Mouse (Mus musculus) liver, embryonic 14.5 days (tissue): ENCODE results near the gene Fgfr2.

Experiments used
- CTCF ChIP-seq: IDR thresholded peaks from 2 replicates; pipeline ENCODE4 v1.5.1; 2016; ENCODE audit warnings: antibody characterized with exemption, low read depth, control low read depth
- EP300 ChIP-seq: IDR thresholded peaks from 2 replicates; pipeline ENCODE4 v1.6.1; 2016; ENCODE audit warnings: antibody characterized with exemption, low read depth

- TF ChIP-seq CTCF, result no peak
- TF ChIP-seq EP300, result no peak
Measured at GRCm38 (mm10) chr7:132367344-132367743, 755.8 kb downstream of the Fgfr2 start.
